Mouse (Mus musculus) ovary, adult 18-20 months (tissue): ENCODE data around the gene Adgrf4.

Source experiments
- DNase-seq: peaks from one replicate; pipeline ENCODE4 v3.0.0; 2022; ENCODE audit warnings: low spot score, mixed read lengths

Gene Adgrf4

GRCm38 (mm10) chr17:42692136-42692535, at the start of gene Adgrf4:
TSS of gene Adgrf4 (minus strand) at chr17:42692284.
- DNase-seq, result no peak

DNA sequence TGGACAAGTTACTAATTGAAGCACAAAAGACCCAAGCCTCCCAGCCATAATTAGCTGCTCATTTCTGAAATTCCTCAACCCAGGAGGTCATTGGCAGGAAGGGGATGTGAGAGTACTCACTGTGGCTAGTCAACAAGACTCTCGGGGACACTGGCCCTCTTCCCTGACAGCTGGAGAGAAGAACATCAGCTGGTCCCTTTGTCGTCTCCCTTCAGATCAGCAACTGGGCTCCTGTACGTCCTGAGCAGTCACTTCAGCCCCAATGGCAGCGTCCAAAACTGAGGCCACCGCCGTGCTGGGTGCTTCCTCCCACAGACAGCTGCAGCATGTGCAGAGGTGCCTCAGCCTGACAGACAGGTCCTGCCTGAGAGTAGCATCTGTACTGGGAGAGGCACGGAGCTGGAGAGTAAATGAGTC, 49.7 kb upstream of the Adgrf4 start, which contains the start of gene Adgrf2:
Gene Adgrf2, minus strand, starts transcription at position 379 of the 417 bp plus-strand sequence.
- no peak for DNase-seq

GRCm38 (mm10) chr17:42738794-42739193, 46.7 kb upstream of the Adgrf4 start:
- DNase-seq, result no peak

DNA sequence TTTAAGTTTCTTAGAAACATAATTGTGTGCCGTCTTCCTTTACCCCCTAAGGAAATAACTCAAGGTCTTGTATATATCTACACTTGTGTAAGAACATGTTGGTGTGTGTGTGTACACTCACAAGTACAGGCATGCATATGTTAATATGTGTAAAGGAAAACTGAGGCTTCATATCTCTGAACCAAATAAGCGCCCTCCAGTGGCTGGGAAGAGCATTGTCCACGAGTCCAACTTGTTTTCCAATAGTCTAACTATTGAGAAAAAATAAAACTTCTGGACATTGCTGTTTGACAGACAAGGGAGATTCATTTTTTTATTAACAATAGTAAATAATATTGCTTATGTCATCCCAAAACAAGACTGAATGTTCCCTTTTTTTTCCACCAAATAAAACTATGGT, 25.1 kb upstream of the Adgrf4 start:
- no peak for DNase-seq

DNA sequence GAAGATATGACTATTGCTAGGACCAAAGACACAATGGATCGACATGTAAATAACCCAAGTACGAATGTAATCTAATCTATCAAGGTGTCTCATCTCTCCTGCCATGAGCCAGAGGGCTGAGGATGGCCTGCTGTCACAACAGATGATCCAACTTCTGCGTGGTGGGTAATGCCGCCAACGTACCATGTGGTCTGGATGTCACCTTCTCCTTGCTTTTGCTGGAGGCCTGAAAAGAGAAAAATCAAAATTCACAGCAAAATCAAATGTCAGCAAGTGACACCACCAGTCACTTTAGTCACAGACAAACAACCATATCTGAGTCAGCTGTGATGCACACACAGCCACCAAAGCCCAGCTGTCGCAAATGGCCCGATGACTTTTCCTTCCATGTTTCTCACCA, 22.9 kb upstream of the Adgrf4 start:
- no peak for DNase-seq

DNA sequence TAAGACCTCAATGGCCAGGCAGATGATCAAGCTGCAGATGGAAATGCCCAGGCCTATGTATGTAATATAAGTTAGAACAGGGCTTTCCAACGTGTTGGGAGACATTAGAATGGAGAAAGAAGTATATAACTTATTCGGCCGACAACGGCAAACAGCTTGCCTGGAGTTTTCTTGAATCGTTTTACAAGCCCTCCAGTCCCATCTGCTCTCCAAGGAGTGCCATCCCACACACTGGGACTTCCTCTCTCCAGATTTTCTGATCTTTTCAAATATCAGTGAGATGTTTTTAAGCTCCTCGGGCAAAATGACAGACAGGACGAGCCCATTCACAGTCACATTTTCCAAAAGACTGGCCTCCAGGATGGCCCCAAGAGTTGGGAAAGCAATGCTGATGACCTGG, 18.6 kb upstream of the Adgrf4 start:
- DNase-seq, result no peak

GRCm38 (mm10) chr17:42705611-42706010, 13.5 kb upstream of the Adgrf4 start:
- no peak for DNase-seq

DNA sequence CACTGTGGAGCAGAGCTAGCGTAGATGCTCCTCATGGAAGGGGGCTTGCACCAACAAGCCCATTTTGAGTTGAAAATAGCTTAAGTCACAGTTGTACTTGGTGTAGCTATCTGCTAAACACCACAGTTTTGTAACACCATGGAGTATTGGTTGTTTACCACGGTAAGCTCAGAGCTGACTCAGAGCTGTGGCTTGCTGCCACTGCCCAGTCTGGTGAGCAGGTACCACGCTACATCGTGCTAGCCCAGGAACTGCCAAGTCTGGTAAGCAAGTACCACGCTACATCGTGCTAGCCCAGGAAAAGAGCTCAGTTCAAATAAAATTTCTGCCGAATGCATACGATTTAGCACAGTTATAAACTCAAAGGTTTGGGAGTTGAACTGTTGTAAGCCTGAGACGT, 10.1 kb upstream of the Adgrf4 start:
- no peak for DNase-seq

GRCm38 (mm10) chr17:42694730-42695129, 2.6 kb upstream of the Adgrf4 start:
- DNase-seq, result no peak

DNA sequence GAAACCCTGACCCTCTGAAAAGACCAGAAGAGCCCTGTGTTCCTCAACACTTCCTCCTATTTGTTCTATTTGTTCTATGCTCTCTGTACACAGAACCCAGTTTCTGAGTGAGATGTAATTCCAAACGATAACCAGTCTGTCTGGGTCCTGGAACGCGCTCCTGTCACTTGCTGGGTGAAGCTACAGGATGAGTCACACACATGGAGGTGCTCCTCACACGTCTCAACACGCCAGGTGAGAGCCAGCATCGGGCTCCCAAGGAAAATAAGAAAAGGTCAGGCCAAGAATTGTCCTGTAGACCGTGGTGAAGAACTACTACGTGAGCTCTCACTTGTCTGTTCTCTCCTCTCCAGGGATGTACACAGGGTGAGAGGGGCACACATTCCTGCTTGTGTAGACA, 1.6 kb downstream of the Adgrf4 start:
- no peak for DNase-seq

GRCm38 (mm10) chr17:42658634-42659422, 33.3 kb downstream of the Adgrf4 start:
- DNase-seq, result no peak

DNA sequence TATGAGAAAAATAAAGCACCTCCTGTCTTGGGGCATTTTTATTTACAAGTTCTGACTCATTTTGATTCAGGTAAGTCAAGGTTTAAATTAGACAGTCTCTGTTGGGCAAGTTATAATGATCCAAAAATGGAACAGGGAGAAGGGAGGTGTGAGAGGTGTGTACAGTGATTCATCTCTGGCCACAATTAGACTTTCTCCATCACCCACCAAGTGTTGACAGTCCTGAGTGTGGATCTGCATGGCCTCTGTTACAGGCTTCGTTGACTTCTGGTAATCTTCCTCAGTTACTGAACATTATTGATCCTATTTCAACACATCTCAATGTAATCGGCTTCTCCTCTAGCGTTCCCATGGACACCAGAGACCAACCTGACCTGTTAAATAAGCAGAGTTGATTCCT, 48.7 kb downstream of the Adgrf4 start:
- DNase-seq, result no peak

DNA sequence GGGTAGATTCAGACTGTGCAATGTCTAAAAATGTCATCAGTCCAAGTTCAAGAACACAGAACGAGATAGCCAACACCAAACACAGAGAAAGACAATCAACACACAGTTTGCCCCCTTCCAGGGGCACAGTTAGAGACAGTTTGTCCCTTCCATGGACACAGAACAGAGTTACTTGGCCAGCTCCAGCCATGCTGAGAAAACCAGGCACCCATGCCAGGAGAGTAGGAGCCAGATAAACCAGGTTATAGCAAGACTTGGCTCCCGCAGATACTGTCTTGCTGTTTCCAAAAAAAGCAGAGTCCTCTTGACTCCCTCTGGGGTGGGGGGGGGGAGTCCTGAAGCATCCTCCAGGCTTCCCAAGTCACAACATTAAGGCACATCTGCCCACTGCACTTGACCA, 61.9 kb downstream of the Adgrf4 start:
- no peak for DNase-seq

DNA sequence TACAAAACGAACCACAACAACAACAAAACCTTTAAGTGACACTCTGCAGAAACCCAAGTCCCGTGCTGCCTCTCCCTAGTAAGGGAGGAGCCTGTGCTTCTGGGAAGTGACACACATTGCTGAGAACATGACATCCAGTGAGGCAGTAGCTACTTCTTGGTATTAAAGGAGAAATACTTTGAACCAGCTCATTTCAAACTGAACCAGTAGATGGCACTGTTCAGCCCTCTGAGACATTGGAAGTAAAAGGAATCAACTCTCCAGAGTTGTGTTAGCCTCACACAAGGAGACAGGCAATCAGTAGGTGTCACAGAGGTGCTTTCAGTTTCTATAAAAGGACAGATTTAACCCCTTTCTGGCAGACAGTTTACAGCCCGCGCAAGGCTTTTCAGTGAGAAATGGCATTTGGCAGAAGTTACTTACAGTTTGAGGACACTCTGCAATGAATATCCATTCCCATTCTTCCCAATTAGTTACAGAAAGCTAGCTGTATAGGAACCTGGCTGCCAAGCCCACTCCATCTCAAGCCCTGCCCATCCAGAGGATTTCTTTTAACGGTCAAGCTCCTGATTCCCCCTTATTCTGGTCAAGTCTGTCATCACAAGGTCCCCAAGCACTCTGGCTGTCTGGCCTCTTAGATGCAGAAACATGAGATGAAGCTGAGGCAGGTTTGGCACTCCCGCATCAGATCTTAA, 78.9 kb downstream of the Adgrf4 start:
- DNase-seq, result no peak

DNA sequence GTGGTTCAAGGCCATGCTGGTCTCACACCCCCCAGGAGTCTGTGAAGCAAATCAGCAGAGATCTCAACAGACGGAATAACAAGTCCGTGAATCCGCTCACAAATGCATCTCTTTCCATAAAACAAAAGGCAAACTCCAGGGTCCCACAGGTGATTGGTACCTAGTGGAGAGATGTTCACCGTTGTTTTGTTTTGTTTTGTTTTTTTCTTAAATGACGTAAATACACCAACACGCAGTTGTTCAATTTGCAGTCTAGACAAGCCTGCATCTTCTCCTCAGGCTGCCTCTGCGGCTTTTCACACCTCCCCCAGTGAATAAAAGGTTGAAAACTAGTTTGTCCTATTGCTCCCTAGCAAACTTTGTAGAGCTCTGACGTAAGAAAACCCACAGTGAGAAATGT, 80.8 kb downstream of the Adgrf4 start, which contains the start of gene Opn5:
Gene Opn5, minus strand, starts transcription at position 101 of the 400 bp plus-strand sequence.
- no peak for DNase-seq

- no peak for DNase-seq
Observed at GRCm38 (mm10) chr17:42608270-42608669, 83.8 kb downstream of the Adgrf4 start.
